Mouse (Mus musculus) CH12.LX (cell line): ENCODE measurements around the gene Glb1. TPM values are rescaled to one million over a fixed set of nuclear protein-coding genes. Genes with fewer than 3 reads are reported as not detected.
A peak's percentile ranks its signal among the peaks of the same experiment; 100 is the strongest.

Source experiments
- DNase-seq: peaks from one replicate; pipeline ENCODE4 v3.0.0-alpha.2; 2013; ENCODE audit errors: extremely low read depth
- H3K27ac ChIP-seq: 2 replicates; pipeline ENCODE4 v1.5.1; 2012; ENCODE audit warnings: low read depth, mild to moderate bottlenecking, control low read depth, moderate library complexity; ENCODE audit not compliant: insufficient read depth
- H3K27me3 ChIP-seq: replicated peaks from 2 replicates; pipeline ENCODE3; 2012; ENCODE audit warnings: inconsistent platforms
- H3K36me3 ChIP-seq, 2 experiments: replicated peaks in 1 of 2; 2 replicates each; pipeline versions ENCODE3 to v1.6.1; 2012; ENCODE audit warnings: inconsistent platforms in 1 of 2, low read length in 1 of 2, mild to moderate bottlenecking in 1 of 2, mixed read lengths in 1 of 2, moderate library complexity in 1 of 2; ENCODE audit not compliant: control insufficient read depth in 1 of 2, insufficient read depth in 1 of 2
- H3K4me1 ChIP-seq, 2 experiments: 2 replicates each; pipeline ENCODE4 v1.6.1; 2012; ENCODE audit warnings: inconsistent platforms in 1 of 2, moderate library complexity in 1 of 2; ENCODE audit not compliant: insufficient read depth in 2 of 2, control insufficient read depth in 1 of 2
- H3K4me2 ChIP-seq: 2 replicates; pipeline ENCODE4 v1.6.1; 2012; ENCODE audit warnings: low read depth, mild to moderate bottlenecking, control low read depth; ENCODE audit not compliant: poor library complexity, insufficient read depth, severe bottlenecking
- H3K4me3 ChIP-seq, 3 experiments: fragments of 150-350 bp in 1 of 3; sonication (generic) in 1 of 3; replicated peaks in 1 of 3; 2 replicates each; pipeline versions ENCODE3 to v1.5.1; 2011 to 2012; ENCODE audit warnings: low read depth in 2 of 3, low read length in 2 of 3, mild to moderate bottlenecking in 2 of 3, moderate library complexity in 2 of 3, control low read depth in 1 of 3, improper control_type of control experiment in 1 of 3, inconsistent platforms in 1 of 3, mixed read lengths in 1 of 3; ENCODE audit not compliant: poor library complexity in 1 of 3
- H3K79me2 ChIP-seq: replicated peaks from 2 replicates; pipeline ENCODE4 v1.6.1; 2012; ENCODE audit warnings: mild to moderate bottlenecking, moderate library complexity; ENCODE audit not compliant: control insufficient read depth, poor library complexity, insufficient read depth, severe bottlenecking; ENCODE audit errors: extremely low read depth
- H3K9ac ChIP-seq: 2 replicates; pipeline ENCODE4 v1.6.1; 2012; ENCODE audit warnings: low read depth, mild to moderate bottlenecking, control low read depth, moderate library complexity; ENCODE audit not compliant: insufficient read depth
- H3K9me3 ChIP-seq: replicated peaks from 2 replicates; pipeline ENCODE3; 2012; ENCODE audit warnings: low read length, inconsistent platforms, mixed read lengths
- CHD1 ChIP-seq: IDR thresholded peaks from 2 replicates; pipeline ENCODE4 v1.6.1; 2012; ENCODE audit warnings: low read depth, low read length, improper control_type of control experiment, inconsistent platforms
- CTCF ChIP-seq, 2 experiments: IDR thresholded peaks in 1 of 2; conservative IDR thresholded peaks in 1 of 2; 2 replicates each; pipeline ENCODE4 v1.5.1; 2011 to 2012; ENCODE audit warnings: low read depth in 2 of 2, low read length in 2 of 2, improper control_type of control experiment in 1 of 2, inconsistent platforms in 1 of 2, mild to moderate bottlenecking in 1 of 2, moderate library complexity in 1 of 2
- MAX ChIP-seq: IDR thresholded peaks from 2 replicates; pipeline ENCODE4 v1.6.1; 2011; ENCODE audit warnings: low read length, improper control_type of control experiment
- MAZ ChIP-seq: IDR thresholded peaks from 2 replicates; pipeline ENCODE4 v1.6.1; 2012; ENCODE audit warnings: low read depth, mild to moderate bottlenecking, inconsistent platforms, low read length, improper control_type of control experiment, moderate library complexity
- MEF2A ChIP-seq: IDR thresholded peaks from 2 replicates; pipeline ENCODE4 v1.6.1; 2014; ENCODE audit warnings: low read depth, mild to moderate bottlenecking, inconsistent platforms, low read length, improper control_type of control experiment, borderline replicate concordance
- MXI1 ChIP-seq: IDR thresholded peaks from 2 replicates; pipeline ENCODE4 v1.6.1; 2011; ENCODE audit warnings: mild to moderate bottlenecking, low read depth, low read length, improper control_type of control experiment
- NELFE ChIP-seq: IDR thresholded peaks from 2 replicates; pipeline ENCODE4 v1.6.1; 2011; ENCODE audit warnings: low read depth, low read length, improper control_type of control experiment
- PAX5 ChIP-seq: IDR thresholded peaks from 2 replicates; pipeline ENCODE4 v1.6.1; 2012; ENCODE audit warnings: low read length, inconsistent platforms, mixed read lengths
- POLR2A ChIP-seq: IDR thresholded peaks from 2 replicates; pipeline ENCODE4 v1.6.1; 2011; ENCODE audit warnings: low read depth, mild to moderate bottlenecking, improper control_type of control experiment, low read length
- POLR2AphosphoS2 ChIP-seq: IDR thresholded peaks from 2 replicates; pipeline ENCODE4 v1.6.1; 2011; ENCODE audit warnings: low read depth, low read length, improper control_type of control experiment
- RCOR1 ChIP-seq: conservative IDR thresholded peaks from 2 replicates; pipeline ENCODE4 v1.6.1; 2012; ENCODE audit warnings: low read depth, mild to moderate bottlenecking, inconsistent platforms, low read length, improper control_type of control experiment
- SIN3A ChIP-seq: IDR thresholded peaks from 2 replicates; pipeline ENCODE4 v1.6.1; 2012; ENCODE audit warnings: low read length, improper control_type of control experiment, inconsistent platforms
- SMC3 ChIP-seq: IDR thresholded peaks from 2 replicates; pipeline ENCODE4 v1.6.1; 2011; ENCODE audit warnings: low read depth, low read length, improper control_type of control experiment
- TBP ChIP-seq: conservative IDR thresholded peaks from 2 replicates; pipeline ENCODE4 v1.6.1; 2011; ENCODE audit warnings: low read depth, low read length, improper control_type of control experiment
- TCF12 ChIP-seq: IDR thresholded peaks from 2 replicates; pipeline ENCODE4 v1.6.1; 2014; ENCODE audit warnings: low read depth, mild to moderate bottlenecking, inconsistent platforms, low read length, improper control_type of control experiment
- UBTF ChIP-seq: IDR thresholded peaks from 2 replicates; pipeline ENCODE4 v1.6.1; 2012; ENCODE audit warnings: low read depth, mild to moderate bottlenecking, inconsistent platforms, low read length, improper control_type of control experiment, moderate library complexity
- ZC3H11A ChIP-seq: IDR thresholded peaks from 2 replicates; pipeline ENCODE4 v1.6.1; 2012; ENCODE audit warnings: low read depth, mild to moderate bottlenecking, inconsistent platforms, low read length, improper control_type of control experiment
- ZMIZ1 ChIP-seq: IDR thresholded peaks from 2 replicates; pipeline ENCODE4 v1.6.1; 2012; ENCODE audit warnings: low read depth, mild to moderate bottlenecking, inconsistent platforms, low read length, improper control_type of control experiment
- ZNF384 ChIP-seq: IDR thresholded peaks from 2 replicates; pipeline ENCODE4 v1.6.1; 2012; ENCODE audit warnings: low read depth, low read length, improper control_type of control experiment, inconsistent platforms
- dilution Hi-C: fragments of 300-500 bp; cut with MboI; formaldehyde crosslinking; loops from 2 replicates; pipeline ENCODE4 v1.14.3; 2020; ENCODE audit warnings: low sequenced_read_pairs; ENCODE audit not compliant: extremely low pct_unique_long_range_greater_than_20kb, extremely low pct_ligation_motif_present
- in situ Hi-C: fragments of 300-500 bp; cut with MboI; formaldehyde crosslinking; loops from 3 replicates; pipeline ENCODE4 v1.14.3; 2019; ENCODE audit warnings: low sequenced_read_pairs, low pct_ligation_motif_present, low pct_unique_long_range_greater_than_20kb, mixed read lengths
- polyA plus RNA-seq: library from polyadenylated mRNA; unstranded; fragments of >175 nt; gene quantifications from 2 replicates; pipeline ENCODE4 v1.2.1, GENCODE M21; 2012; ENCODE audit warnings: low read depth; ENCODE audit not compliant: insufficient read length
- total RNA-seq, 2 experiments: library from RNA; depleted of rRNA; stranded (reverse); fragments of 300-350 nt in 1 of 2; fragments of >200 nt in 1 of 2; gene quantifications; 2 replicates each; pipeline ENCODE4 v1.2.3; 2012 to 2014

Glb1 gene
- total and polyA plus RNA-seq, 3 experiments = 25.7 to 40.7 (median 35.4) TPM

DNA sequence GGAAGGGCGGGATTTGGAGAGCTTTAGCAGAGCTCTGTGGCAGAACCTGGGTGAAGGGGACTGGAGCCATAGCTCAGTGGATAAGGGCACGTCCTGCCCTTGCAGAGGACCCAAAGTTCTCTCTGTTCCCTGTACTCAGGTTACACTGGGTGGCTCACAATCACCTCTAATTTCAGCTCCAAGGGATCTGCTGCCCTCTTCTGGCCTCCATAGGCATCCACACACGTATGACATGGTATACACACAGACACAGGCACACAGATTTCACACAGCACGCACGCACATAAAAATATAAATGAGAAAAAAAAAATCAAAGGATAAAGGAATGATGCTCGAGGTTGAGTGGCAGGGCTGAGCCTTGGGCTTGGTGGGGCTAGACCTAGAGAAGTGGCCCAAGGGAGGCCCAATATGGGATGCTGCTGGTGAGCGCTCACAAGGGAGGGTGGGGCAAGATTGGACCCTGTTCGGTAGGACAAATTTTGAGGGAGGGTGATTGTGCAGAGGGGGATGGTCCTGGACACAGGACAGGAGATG, 11.4 kb upstream of the Glb1 start:
- dilution Hi-C loops (no loop called here), in situ Hi-C loops (loop anchor here (10.0 kb wide), 2 partner anchors 55 to 395 kb away; partner anchors contain the start of gene Bcl2a1c)
- H3K27ac ChIP-seq = no peak overlapping the region
- no peaks in the 10 kb centered on the region for H3K27me3 ChIP-seq
- H3K4me3 ChIP-seq = peak overlapping the region; percentile 50 to 100 (median 92)
- H3K9me3 ChIP-seq = no peaks in the 10 kb centered on the region
- H3K4me2 ChIP-seq = peak overlapping the region; percentile 49
- peaks cover 13 to 39% of the 10 kb centered on the region in 2 experiments for H3K36me3 ChIP-seq
- H3K9ac ChIP-seq = peak overlapping the region; percentile 15; the same call in 1 of the 2 replicates
- TF ChIP-seq RCOR1 = no peak
- 0 out of 2 replicates have a peak, but pooled peaks have one; percentile 23 for TF ChIP-seq MAZ
- peak in 1 of 2 experiments; percentile 40; a peak in 1 of 4 replicates for TF ChIP-seq CTCF (conservative IDR thresholded peaks at IDR 0.05 in 1 of 2, IDR thresholded peaks at IDR 0.05 in 1 of 2; ENCODE audit: low read depth in 2 of 2, low read length in 2 of 2)
- no peak for TF ChIP-seq SMC3
- TF ChIP-seq ZMIZ1 = no peak
- H3K4me1 ChIP-seq = peaks cover 5 to 30% of the 10 kb centered on the region in 2 experiments
- peak; percentile 46 for DNase-seq
- no peaks in the 10 kb centered on the region for H3K79me2 ChIP-seq

DNA sequence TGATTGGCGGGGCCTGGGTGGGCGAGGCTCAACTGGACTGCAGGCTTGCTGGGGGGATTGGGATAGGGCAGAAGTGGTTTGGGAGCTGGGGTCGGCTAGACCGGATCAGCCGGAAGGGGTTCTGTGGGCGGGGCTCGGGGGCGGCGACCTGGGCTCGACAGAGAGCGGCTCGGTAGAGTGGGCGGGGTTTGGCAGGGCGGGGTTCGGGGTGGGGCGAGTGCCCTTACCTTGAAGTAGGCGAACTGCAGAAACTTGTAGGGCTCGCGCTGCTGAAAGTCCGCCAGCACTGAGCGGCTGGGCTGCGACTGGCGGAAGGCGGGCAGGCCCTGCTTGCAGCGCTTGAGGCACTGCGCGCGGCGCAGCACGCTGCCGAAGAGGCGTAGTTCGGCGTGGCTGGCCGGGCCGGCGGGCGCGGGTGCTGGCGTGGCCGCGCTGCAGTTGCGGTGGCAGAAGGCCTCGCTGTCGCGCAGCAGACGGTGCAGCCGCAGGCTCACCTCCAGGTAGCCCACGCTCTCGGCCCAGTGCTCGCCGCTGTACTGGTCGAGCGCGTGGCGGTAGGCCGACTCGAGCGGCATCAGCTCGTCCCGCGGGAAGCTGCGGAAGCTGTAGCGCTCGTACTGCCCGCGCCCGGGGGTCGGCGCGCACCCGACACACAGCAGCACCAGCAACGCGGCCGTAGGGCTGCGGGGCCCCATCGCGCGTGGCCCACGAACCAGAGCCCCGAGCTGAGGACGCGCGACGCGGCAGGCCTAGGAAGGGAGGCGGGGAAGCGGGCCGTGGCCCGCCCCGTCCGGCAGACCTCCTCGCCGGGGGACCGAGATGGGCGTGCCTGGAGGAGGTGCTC, 10.7 kb upstream of the Glb1 start, which contains the start of gene Crtap:
Gene Crtap (minus strand): TSS at position 771 of the 844 bp plus-strand sequence.
- H3K4me1 ChIP-seq = peaks cover 5 to 30% of the 10 kb centered on the region in 2 experiments
- dilution Hi-C loops = no loop called here
- peak within 1 kb of the TSS; percentile 85 for H3K27ac ChIP-seq
- peak within 1 kb of the TSS; percentile 52 for H3K4me2 ChIP-seq
- H3K79me2 ChIP-seq = no peaks in the 10 kb centered on the region
- H3K9me3 ChIP-seq = no peaks in the 10 kb centered on the region
- TF ChIP-seq MAX (peak; percentile 24; the same call in 1 of the 2 replicates), NELFE (peak; percentile 68), POLR2A (peak; percentile 84), SIN3A (peak; percentile 65; the same call in 1 of the 2 replicates), ZMIZ1 (peak; percentile 79), PAX5 (no peak), POLR2AphosphoS2 (no peak), MEF2A (peak; percentile 6; the same call in 1 of the 2 replicates), TBP (0 out of 2 replicates have a peak, but pooled peaks have one; percentile 42), TCF12 (peak; percentile 55; the same call in 1 of the 2 replicates), ZNF384 (no peak), UBTF (peak; percentile 70; the same call in 1 of the 2 replicates), ZC3H11A (no peak), CHD1 (no peak), MXI1 (peak; percentile 84)
- TF ChIP-seq, all 38 proteins: peak for 10
- Histone ChIP-seq H3K9ac (peak within 1 kb of the TSS; percentile 77), H3K27me3 (no peaks in the 10 kb centered on the region), H3K4me3 (peak within 1 kb of the TSS; percentile 51 to 100 (median 92)), H3K36me3 (peaks cover 7 to 32% of the 10 kb centered on the region in 2 experiments)
- DNase-seq = peak; percentile 84
- in situ Hi-C loops = loop anchor here (10.0 kb wide), 2 partner anchors 55 to 395 kb away; partner anchors contain the start of gene Bcl2a1c
